Mouse (Mus musculus): ENCODE results near the gene Mapk13.

DNA sequence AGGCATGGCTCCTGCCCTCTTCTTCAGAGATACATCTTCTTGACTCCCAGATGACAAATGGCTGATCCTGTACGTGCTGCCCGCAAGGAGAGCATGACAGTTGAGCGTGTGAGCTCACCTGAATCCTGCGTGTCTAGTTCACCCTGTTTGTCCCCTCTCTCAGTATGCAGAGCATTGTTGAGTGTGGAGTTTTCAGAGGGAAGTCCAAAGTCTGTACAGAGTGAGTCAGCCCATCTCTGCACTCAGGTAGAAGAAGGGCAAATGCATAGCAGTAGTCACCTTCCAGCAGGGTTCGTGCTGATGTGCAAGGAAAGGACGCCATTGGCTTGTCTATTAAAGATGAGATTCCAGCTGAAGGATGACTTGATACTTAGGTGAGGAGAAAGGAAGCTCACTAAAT is 29.9 kb upstream of the Mapk13 start:
- no peak for TF ChIP-seq POLR2A (IDR thresholded peaks at IDR 0.05; ENCODE audit: low read depth, low read length)
- no peak for TF ChIP-seq CTCF (IDR thresholded peaks at IDR 0.05; ENCODE audit: extremely low read depth, insufficient read depth, insufficient read length, insufficient replicate concordance)
